Mouse (Mus musculus): ENCODE measurements around the gene Siah1a.

Siah1a gene

DNA sequence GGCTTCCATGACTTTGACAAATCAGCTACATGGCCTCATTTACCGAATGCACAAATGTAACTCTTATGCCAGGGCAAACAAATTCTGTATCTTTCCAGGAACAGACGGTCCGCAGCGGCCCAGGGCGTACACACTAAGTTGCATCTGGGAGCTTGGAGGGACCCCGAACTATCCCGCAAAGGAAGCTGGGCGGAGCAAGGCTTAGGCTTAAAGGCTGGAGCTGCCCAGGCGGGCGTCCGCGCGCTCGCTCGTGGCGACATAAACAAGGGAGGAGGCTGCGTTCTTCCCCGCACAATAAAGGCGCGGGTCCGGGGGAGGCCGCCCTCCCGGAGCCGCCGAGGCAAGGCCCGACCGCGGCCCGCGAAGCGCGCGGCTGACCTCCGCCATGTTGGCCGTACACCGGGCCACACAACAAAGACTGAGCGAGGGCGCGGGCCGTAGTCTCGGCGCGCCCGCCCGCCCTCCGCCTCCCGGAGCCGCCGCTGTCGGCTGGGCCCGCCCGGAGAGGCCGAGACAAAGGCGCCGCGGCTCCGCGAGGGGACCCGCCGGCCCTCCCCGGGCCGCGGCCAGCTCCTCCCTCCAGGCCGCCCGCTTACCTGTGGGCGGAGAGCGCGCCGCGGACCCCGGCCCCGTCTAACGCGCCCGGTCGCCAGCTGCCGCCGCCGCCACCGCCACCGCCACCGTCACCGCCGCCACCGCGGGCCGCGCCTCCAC, at the start of gene Siah1a, which contains the start of gene Gm10638:
Gene Siah1a, minus strand, starts transcription at position 714 of the 714 bp plus-strand sequence.
Gene Gm10638, plus strand, starts transcription at position 479 of the 714 bp plus-strand sequence.
- ChIA-PET POLR2A (interaction anchor here (0.5 to 7.6 kb wide), 56 partner anchors 8 to 1841 kb away, joined by 3 to 92 read pairs (median 5); partner anchors contain the start of gene N4bp1 (in 1 of the 4)), CTCF (interaction anchor here in 2 of 4 experiments (0.5 to 1.7 kb wide), 7 partner anchors 10 to 163 kb away, joined by 3 to 4 read pairs (median 3); no protein-coding TSS in a partner anchor)

DNA sequence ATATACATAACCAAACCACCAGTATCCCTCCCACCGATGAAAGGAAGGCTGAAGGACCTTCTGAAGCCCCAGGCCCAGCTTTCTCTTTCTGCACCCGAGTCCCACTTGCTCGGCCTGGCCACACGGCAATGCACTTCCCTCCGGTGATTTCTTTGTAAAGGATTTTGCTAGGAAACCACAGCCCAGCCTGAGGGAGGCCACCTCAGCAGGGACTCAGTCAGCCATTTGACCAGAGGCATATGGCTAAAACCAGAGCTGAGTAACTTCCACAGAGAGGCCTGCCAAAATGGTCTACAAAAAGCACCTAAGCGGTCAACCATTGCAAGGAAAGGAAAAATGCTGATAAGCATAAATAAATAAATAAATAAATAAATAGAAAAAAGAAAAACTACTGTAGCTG, 49.0 kb upstream of the Siah1a start:
- ChIA-PET CTCF (interaction anchor here in 2 of 4 experiments (0.8 to 1.3 kb wide), 4 partner anchors 108 to 131 kb away, joined by 3 to 4 read pairs (median 3); no protein-coding TSS in a partner anchor), POLR2A (interaction anchor here in 3 of 4 experiments (0.6 to 2.0 kb wide), 9 partner anchors 9 to 114 kb away, joined by 3 to 7 read pairs (median 4); partner anchors contain the start of genes Gm10638 (in 1 of the 3) and Siah1a (in 1 of the 3))

- POLR2A ChIA-PET: interaction anchor here in 2 of 4 experiments (1.0 to 1.5 kb wide), 2 partner anchors 19 to 34 kb away, joined by 3 to 4 read pairs; no protein-coding TSS in a partner anchor
- CTCF ChIA-PET: interaction anchor here in 1 of 4 experiments (0.5 to 0.6 kb wide), 2 partner anchors 152 to 1411 kb away, joined by 3 read pairs; no protein-coding TSS in a partner anchor
Observed at GRCm38 (mm10) chr8:86791542-86791941, 45.8 kb upstream of the Siah1a start.

GRCm38 (mm10) chr8:86789576-86789975, 43.8 kb upstream of the Siah1a start:
- ChIA-PET POLR2A (interaction anchor here in 1 of 4 experiments (1.1 kb wide), 1 partner anchor 15 kb away, joined by 3 read pairs; no protein-coding TSS in a partner anchor), CTCF (no interaction called here)

DNA sequence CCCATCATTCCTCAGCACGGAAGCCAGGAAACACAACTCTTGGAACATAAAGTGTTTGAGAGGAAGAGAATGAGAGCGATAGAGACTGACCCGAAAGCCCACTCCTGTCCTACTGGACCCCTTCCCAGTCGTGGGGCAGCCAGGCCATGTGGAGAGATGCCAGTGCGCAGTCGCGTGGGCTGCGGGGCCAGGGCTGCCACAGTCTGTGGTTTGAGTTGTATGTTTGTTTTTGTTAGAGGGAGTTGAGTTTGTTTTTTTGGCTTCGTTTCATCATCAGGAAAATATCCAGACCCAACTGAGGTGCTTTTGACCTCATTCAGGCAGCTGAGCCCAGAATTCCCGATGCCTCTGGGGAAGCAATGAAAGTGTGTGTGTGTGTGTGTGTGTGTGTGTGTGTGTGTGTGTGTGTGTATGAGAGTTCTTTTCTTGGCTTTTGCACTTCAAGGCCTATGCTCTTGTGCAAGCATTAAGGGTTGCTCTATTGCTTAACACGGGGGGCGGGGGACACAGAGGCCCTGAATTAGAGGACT, 42.2 kb upstream of the Siah1a start:
- CTCF ChIA-PET: interaction anchor here in 1 of 4 experiments (0.7 kb wide), 1 partner anchor 367 kb away, joined by 4 read pairs; no protein-coding TSS in a partner anchor
- POLR2A ChIA-PET: interaction anchor here in 2 of 4 experiments (1.0 to 3.1 kb wide), 3 partner anchors 12 to 30 kb away, joined by 5 to 7 read pairs (median 6); no protein-coding TSS in a partner anchor

- ChIA-PET POLR2A (interaction anchor here in 3 of 4 experiments (0.5 to 3.1 kb wide), 9 partner anchors 10 to 1315 kb away, joined by 3 to 19 read pairs (median 4); partner anchors contain the start of genes Gm10638 (in 1 of the 3) and Siah1a (in 1 of the 3)), CTCF (interaction anchor here in 1 of 4 experiments (0.6 kb wide), 1 partner anchor 8 kb away, joined by 3 read pairs; no protein-coding TSS in a partner anchor)
Observed at GRCm38 (mm10) chr8:86786498-86786897, 40.8 kb upstream of the Siah1a start.

DNA sequence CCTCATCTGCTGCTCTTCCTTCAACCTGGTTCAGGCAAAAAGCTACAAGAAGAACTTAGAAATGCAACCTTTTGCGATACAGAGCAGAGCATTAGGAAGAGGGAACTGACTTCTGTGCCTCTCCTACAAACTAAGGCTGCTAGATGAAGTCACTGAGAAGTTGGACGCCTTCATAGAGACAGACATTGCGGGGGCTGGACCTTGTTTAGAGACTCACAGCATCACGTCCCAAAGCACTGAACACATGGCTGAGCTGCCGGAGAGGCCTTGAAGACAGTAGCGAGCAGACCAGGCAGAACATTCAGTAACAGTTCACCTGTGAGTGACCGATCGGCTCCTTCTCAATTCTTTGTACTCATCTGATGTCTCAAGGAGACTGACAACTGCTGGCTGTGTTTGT, 35.4 kb upstream of the Siah1a start:
- POLR2A ChIA-PET: interaction anchor here in 3 of 4 experiments (0.5 to 1.8 kb wide), 4 partner anchors 16 to 40 kb away, joined by 3 to 9 read pairs (median 4); no protein-coding TSS in a partner anchor
- CTCF ChIA-PET: interaction anchor here in 1 of 4 experiments (1.3 kb wide), 1 partner anchor 40 kb away, joined by 3 read pairs; no protein-coding TSS in a partner anchor

DNA sequence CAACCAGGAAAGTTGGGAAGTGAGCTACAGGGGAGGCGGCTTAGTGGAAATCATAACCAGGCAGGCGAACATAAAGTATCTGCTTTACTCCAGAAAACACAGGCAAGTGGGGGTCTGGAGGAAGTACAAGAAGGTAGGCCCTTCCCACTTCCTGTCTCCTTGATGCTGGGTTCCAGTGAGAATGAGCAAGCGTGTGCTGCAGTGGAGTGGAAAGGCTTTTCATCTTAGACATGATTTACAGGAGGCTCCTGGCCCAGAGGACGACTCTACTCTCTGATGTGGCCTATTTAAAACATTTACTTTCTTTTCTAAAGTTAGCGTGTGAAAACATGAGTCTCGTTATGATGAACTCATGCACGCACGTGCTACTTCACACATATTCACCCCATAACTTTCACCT, 33.5 kb upstream of the Siah1a start:
- POLR2A ChIA-PET: interaction anchor here in 2 of 4 experiments (0.6 to 2.7 kb wide), 9 partner anchors 14 to 42 kb away, joined by 3 to 13 read pairs (median 4); partner anchors contain the start of genes Gm10638 (in 2 of the 2) and Siah1a (in 2 of the 2)
- CTCF ChIA-PET: interaction anchor here in 1 of 4 experiments (0.8 kb wide), 1 partner anchor 173 kb away, joined by 3 read pairs; no protein-coding TSS in a partner anchor

- CTCF ChIA-PET: interaction anchor here in 1 of 4 experiments (1.1 kb wide), 1 partner anchor 138 kb away, joined by 5 read pairs; no protein-coding TSS in a partner anchor
- POLR2A ChIA-PET: interaction anchor here in 2 of 4 experiments (0.8 to 3.1 kb wide), 7 partner anchors 10 to 42 kb away, joined by 3 to 19 read pairs (median 4); partner anchors contain the start of genes Gm10638 (in 1 of the 2) and Siah1a (in 1 of the 2)
Observed at GRCm38 (mm10) chr8:86769945-86770715, 24.4 kb upstream of the Siah1a start.

DNA sequence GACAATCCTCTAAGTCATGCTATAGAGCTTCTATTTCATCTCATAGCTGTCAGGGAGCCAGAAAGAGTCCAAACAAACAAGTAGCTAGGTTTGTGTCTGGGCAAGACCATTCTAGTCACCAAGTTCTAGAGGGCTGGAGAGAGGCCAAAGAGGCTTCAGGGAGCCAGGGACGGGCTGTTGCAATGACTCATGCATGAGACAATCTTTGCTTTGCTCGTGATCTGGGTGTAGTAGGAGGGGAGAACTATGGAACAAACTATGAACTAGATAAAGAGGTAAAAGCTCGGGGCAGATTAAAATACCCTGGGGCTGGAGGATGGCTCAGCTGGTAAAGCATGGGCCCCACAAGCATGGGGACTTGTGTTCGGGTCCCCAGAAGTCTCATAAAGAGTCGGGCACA, 22.8 kb upstream of the Siah1a start:
- ChIA-PET POLR2A (interaction anchor here in 2 of 4 experiments (0.6 to 4.3 kb wide), 4 partner anchors 11 to 289 kb away, joined by 3 to 29 read pairs (median 7); no protein-coding TSS in a partner anchor), CTCF (no interaction called here)

GRCm38 (mm10) chr8:86766548-86767211, 20.9 kb upstream of the Siah1a start:
- ChIA-PET POLR2A (interaction anchor here in 3 of 4 experiments (0.6 to 4.3 kb wide), 12 partner anchors 9 to 128 kb away, joined by 3 to 35 read pairs (median 6); partner anchors contain the start of genes Gm10638 (in 1 of the 3) and Siah1a (in 1 of the 3)), CTCF (no interaction called here)

DNA sequence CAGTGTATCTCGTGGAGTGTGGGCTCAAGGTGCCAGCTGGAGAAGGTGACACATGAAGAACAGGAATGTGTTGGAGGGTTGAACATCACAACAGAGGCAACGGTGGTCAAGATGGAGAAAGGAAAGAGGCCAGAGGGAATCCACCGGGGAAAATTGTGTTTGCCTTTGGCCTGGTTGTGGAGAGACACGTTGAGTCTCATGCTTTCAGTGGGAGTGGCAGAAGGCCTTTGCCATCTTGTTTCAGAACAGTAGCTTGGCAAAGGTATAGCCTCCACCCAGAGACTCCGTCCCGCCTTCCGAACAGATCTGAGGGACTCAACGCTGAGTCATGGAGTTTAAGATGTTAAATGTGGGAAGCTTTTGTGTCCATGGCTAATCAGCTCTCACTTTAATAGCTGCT, 19.9 kb upstream of the Siah1a start:
- CTCF ChIA-PET: interaction anchor here in 1 of 4 experiments (0.6 to 1.0 kb wide), 2 partner anchors 55 to 1153 kb away, joined by 3 read pairs; no protein-coding TSS in a partner anchor
- POLR2A ChIA-PET: interaction anchor here in 3 of 4 experiments (0.6 to 4.3 kb wide), 13 partner anchors 8 to 129 kb away, joined by 3 to 35 read pairs (median 8); partner anchors contain the start of genes Gm10638 (in 3 of the 3) and Siah1a (in 3 of the 3)

GRCm38 (mm10) chr8:86765155-86765554, 19.4 kb upstream of the Siah1a start:
- POLR2A ChIA-PET: interaction anchor here in 3 of 4 experiments (0.6 to 4.3 kb wide), 16 partner anchors 9 to 467 kb away, joined by 3 to 35 read pairs (median 6); partner anchors contain the start of genes Gm10638 (in 3 of the 3) and Siah1a (in 3 of the 3)
- CTCF ChIA-PET: interaction anchor here in 1 of 4 experiments (0.6 to 1.0 kb wide), 3 partner anchors 55 to 1154 kb away, joined by 3 read pairs; no protein-coding TSS in a partner anchor

DNA sequence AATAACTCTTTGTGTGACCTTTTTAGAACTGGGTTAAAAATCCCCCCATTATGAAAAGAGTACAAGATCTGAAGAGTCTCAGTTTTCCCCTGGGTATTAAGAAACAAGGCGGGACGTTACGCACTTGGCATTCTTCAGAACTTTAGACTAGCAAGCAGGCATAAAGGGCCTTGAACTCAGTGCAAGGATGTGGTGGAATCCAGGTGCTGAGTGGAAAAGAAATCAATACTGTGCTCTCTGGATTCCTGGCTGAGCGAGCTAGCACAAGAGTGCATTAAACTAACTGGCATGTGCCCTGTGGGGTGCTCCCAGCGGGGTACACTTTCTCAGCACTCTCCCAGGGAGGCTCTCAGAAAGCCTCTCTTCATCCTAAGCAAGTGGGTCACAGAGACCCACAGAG, 17.1 kb upstream of the Siah1a start:
- CTCF ChIA-PET: no interaction called here
- POLR2A ChIA-PET: interaction anchor here in 1 of 4 experiments (0.6 to 4.4 kb wide), 3 partner anchors 13 to 147 kb away, joined by 3 to 20 read pairs (median 12); partner anchors contain the start of genes Gm10638 and Siah1a

DNA sequence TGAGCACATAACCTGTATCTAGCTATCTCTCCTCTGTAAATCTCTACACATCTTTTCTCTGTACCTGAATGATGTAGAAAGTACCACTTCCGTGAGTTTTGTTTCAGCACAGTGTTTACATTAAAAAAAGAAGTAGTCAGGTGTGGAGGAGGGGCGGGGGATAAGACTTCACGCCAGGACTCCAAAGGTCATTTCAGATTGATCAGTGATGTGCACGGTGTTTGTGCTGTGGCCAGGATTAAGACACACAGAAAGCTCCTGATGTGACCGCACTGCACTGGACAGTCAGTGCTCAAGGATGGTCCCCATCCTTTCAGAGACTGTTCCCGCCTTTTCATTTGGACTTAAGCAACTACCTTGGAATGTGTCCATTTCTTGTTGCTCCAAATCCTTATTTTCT, 15.0 kb upstream of the Siah1a start:
- ChIA-PET CTCF (interaction anchor here in 1 of 4 experiments (1.1 kb wide), 1 partner anchor 148 kb away, joined by 3 read pairs; no protein-coding TSS in a partner anchor), POLR2A (interaction anchor here in 2 of 4 experiments (1.0 to 4.4 kb wide), 7 partner anchors 10 to 142 kb away, joined by 3 to 20 read pairs (median 6); partner anchors contain the start of genes Gm10638 (in 1 of the 2) and Siah1a (in 1 of the 2))

DNA sequence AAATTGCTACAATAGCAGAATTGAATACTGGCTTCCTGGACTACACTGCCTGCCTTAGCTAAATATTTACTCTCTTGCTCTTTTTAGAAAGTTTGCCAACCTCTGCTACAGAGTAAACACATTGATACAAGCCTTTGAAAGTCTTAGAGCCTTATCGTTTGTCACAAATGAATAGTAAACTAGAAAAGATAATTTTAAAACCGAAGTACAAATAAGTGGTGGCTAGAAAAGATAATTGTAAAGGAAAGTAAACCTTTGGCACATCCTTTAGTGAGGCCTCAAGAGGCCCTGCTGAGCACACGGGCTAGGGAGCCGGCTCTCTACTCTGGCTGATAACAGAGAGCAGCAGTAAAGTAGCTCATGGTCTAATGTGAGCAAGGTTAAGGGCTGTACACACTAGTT, 13.4 kb upstream of the Siah1a start:
- POLR2A ChIA-PET: interaction anchor here in 2 of 4 experiments (1.1 to 4.4 kb wide), 4 partner anchors 12 to 84 kb away, joined by 3 to 20 read pairs (median 6); no protein-coding TSS in a partner anchor
- CTCF ChIA-PET: interaction anchor here in 1 of 4 experiments (0.6 kb wide), 1 partner anchor 143 kb away, joined by 8 read pairs; no protein-coding TSS in a partner anchor
